Mouse (Mus musculus): ENCODE measurements at regions not wholly inside any gene's neighbourhood (a gene's known extent, or its start where the extent isn't known, plus 50 kb on each side); places are given as distances from the start of the nearest gene placed in this dataset.

- in situ Hi-C loops (cut with MseI, MboI) = no loop called here
Measured at GRCm38 (mm10) chr15:10767535-10767934, 53.1 kb upstream of the Rai14 start.

DNA sequence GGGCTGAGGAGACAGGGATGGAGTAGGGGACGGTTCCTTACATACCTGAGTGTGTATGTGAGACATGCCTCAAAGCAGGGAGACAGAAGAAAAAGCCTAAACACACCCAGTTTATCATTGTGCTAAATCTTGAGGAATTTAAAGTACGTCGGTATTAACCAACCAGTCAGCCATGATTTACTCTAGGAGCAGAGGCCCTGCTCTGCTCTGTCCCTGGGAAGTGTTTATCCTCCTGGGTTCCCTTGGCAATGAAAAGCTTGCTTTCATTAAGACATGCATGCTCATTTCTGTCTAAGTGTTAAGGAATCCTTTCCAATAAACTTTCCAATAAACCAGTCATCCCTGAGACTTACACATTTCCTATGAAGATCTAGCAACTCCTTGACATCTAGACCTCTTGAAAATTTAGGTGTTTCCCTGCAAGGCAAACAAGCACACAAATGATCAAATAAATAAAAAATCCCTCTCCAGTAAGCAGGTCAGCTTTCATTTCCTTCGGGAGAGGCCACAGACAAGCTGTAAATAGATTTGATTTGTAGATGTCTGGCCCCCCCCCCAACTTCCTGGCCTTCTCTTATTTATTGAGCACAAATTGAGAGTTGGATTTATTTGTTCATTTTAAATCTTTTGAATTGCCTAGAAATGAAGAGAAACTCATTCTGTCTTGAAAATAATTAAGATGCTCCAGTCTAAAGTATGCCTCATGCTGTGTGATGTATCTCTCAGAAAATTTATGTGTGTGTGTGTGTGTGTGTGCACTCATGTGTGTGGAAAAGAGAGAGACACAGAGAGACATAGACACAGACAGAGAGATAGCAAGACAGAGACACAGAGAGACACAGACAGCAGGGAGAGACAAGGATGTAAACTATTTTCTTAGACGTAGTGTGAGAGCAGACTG, 56.2 kb upstream of the Rai14 start:
- in situ Hi-C loops (cut with MseI, MboI) = no loop called here

GRCm38 (mm10) chr15:10771311-10771690, 56.9 kb upstream of the Rai14 start:
- in situ Hi-C loops (cut with MseI, MboI) = no loop called here

- in situ Hi-C loops (cut with MseI, MboI) = no loop called here
Measured at GRCm38 (mm10) chr15:10779941-10780620, 65.7 kb upstream of the Rai14 start.

GRCm38 (mm10) chr15:10789371-10789770, 74.9 kb upstream of the Rai14 start:
- in situ Hi-C loops (cut with MseI, MboI) = no loop called here

DNA sequence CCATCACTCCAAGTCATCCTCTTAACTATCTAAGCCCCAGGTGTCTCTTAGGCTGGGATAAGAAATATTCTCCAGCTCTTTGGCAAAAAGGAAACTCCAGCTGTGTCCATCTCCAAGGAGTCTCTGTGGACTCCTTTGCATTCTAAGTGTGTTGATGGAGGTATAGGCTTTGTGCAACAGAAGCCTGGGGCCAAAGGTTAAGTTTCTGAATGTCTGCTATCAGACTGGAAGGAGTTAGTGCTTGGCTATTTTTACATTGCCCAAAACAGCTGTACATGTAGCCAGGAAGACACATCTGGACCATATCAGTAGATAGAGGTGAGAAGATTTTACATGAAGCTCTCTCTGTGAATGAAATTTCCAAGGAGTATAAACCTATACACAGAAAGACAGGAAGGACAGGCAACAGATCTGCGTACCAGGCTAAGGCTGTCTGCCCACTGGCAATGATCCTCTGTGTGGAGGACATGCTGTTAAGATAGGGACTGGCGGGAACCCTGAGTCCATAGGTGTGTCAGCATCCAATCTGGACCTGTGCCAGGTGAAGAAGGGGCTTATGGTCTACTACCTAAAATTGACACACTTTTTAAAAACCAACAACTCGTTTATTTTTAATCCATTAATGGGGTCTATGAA, 76.6 kb upstream of the Rai14 start:
- in situ Hi-C loops (cut with MseI, MboI) = no loop called here

- in situ Hi-C loops (cut with MseI, MboI) = no loop called here
Measured at GRCm38 (mm10) chr15:10791516-10792112, 77.2 kb upstream of the Rai14 start.

DNA sequence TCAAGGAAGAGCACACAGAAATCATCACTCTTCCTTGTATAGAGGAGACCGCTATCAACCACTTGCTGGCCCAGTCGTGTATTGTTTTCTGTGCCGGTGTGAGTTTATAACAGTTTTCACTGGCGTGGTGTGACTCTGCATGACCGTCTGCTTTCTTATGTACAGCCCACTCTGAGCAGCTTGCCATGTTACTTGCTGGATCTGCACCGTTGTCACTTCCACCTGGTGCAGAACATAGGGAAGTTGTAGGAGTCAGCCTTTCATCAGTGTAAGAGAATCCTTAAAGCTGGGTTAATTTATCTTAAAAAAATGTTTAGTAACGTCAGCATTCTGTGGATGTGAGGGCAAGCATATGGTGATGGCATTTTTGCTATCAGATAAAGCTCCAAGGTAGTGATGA, 77.7 kb upstream of the Rai14 start:
- in situ Hi-C loops (cut with MseI, MboI) = no loop called here

DNA sequence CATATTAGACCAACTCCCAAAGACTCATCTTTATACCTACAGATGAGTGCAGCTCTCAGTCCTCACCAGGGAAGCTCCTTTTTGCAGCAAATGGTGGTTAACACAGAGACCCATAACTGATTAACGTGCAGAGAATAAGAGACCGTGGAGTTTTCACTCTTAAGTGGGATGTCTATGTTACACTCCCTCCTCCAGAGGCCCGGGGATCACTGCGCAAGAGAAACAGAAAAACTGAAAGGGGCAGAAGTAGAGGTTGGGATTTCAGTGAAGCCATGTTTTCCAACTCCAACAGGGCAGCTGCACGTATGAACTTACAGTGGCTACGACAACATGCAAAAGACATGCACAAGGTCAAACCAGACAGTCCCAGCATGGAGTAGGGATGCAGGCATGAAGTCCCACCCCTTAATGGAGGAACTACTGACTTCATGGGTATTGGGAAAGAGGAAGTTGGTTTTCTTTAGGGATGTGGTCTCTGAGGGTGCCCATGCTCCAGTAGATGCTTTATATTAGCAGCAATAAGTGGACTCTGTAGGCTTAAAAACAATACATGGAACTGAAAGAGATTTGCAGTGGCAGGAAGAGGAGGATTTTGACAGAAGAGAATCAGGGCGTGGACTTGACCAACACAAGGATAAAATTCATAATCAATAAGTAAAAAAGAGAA, 80.8 kb upstream of the Rai14 start:
- in situ Hi-C loops (cut with MseI, MboI) = no loop called here

DNA sequence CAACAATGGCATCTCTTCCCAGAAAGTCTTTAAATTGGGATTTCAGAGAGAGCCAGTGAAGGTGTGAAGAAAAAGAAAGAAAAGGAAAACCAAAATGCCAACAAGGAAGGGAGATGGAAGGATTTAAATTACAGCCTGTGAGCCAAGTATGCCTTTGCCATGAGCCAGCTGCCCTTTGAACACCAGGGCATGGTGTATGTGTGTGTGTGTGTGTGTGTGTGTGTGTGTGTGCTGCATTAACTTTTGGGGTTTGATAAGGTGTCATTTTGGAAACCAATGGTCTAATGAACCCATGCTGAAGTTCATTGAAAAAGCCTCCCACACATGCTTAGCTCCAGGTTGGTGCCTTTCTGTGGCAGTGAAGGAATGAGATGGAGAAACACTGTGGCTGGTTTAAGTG, 85.2 kb upstream of the Rai14 start:
- in situ Hi-C loops (cut with MseI, MboI) = no loop called here

DNA sequence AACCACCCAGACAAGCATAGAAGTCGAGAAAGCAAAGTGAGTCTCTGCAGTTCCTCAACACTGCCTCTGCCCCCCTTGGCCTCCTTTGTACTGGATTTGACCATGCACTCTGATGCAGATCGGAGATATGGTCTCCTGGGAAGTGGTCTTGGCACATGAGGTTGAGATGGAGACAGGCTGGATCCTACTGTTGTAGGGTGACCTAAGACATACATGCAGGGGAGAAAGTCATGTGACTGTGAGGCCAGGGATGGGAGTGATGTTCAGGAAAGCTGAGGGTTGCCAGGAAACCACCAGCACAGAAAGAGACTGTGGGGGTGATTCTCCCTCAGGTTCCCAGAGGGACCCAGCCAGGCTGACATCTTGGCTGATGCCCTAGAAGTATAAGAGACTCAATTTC, 99.8 kb upstream of the Rai14 start:
- in situ Hi-C loops (cut with MseI, MboI) = no loop called here

- in situ Hi-C loops (cut with MseI, MboI) = no loop called here
Measured at GRCm38 (mm10) chr15:10814709-10815108, 100.3 kb upstream of the Rai14 start.

- in situ Hi-C loops (cut with MseI, MboI) = no loop called here
Measured at GRCm38 (mm10) chr15:10816213-10816621, 101.8 kb upstream of the Rai14 start.

DNA sequence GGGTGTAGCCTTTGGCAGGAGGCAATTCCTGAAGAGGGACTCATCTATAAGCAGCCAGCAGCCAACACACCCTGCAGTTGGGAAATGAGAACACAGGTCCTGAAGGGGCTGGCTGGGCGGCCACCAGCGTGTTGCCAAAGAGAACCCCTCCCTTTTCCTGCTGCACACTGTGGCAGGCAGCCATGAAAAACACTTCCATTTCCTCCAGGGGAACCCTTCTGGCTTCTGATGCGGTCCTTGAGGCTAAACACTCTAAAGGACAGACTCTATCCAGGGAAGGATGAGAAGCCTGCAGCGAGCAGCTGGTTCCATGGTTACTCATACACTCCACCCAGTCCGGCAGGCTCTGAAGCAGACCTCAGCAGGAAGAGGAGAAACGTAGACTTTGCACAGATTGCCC, 103.8 kb upstream of the Rai14 start:
- in situ Hi-C loops (cut with MseI, MboI) = no loop called here

DNA sequence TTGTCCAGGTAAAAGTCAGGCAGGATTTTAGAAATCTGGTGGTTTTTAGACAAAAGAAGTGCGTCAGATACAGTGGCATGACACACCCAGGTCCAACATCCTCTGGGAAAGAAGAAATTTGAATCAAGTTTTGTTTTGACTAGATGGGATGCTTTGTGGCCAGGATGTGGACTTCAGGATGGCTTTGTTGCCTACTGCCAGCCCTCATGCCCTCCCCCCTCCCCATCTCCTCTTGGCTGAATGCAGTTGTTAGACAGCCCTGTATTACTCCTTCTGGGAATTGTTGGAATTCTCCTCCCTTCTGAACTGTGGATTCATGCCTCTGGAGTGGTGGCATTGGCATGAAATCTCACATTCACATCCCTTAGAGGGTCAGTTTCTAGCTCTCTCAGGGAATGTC, 104.3 kb upstream of the Rai14 start:
- in situ Hi-C loops (cut with MseI, MboI) = no loop called here

DNA sequence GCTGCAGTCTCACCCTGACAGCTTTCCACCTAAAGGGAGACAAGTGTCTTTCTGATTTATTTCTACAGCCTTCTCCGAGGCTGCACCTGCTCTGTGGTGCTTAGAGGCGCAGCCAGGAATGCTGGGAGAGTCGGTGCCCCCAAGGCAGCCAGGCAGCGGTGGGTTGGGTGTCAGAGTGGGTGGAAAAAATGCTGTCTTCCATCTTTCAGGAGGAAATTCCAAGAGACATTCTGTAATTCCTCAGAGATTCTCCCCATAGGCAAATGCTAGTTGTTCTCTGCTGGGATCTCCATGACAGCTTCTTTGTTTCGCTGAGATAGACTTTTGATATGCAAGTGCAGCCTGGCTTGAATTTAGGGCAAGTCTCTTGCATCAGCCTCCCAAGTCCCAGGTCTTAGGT, 109.5 kb upstream of the Rai14 start:
- in situ Hi-C loops (cut with MseI, MboI) = no loop called here

DNA sequence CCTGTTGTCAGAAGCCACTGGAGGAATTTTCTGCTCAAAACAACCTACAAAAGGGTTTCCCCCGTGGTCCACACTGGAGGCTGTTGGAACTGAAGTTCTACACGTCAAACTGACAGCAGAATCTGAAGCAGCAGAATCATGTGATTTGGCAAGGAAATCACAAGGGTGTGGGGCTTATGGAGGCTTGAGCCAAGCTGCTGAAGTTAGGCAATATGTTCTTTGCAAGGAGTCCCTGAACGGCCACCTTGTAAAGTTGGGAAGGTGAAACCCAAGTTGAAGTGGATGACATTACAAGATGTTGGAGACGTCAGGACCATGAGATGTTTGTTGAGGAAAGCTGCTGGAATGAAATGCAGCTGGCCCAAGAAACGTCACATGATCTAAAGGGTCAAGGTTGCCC, 115.2 kb upstream of the Rai14 start:
- in situ Hi-C loops (cut with MseI, MboI) = no loop called here

DNA sequence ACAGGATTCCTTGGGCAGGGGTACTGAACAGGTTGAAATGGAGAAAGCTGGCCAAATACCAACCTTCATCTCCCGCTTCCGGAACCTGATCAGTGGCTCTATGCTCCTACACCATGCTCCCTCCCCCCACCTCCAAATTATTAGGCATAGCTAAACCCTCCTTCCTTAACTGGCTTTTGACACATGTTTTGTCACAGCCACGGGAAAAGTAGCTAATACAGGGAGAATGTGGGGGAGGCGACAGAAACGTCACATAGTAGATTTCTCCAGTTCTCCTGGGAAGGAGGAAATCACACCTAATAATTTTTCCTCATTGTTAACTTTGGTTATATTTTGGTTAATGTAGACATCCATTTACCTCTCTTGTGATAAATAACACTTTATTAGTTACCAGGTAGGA, 116.1 kb upstream of the Rai14 start:
- in situ Hi-C loops (cut with MseI, MboI) = no loop called here

DNA sequence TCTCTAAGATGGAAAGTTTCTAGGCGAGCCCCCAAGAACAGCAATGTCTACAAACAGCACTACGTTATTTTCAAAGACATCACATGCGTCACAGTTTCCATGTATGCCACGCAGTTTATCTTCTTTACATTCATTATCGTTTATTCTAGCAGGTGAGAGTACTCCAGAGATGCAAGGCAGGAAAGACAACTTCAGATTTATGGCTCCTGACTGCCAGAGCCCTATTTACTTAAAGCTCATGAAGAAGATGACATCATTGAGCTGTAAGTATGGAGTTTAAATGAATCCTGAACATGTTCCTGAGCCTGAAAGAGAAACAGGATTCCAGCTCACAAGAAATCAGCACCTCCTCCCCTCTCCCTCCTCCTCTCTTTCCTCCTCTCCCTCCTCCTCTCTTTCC, 116.7 kb upstream of the Rai14 start:
- in situ Hi-C loops (cut with MseI, MboI) = no loop called here

DNA sequence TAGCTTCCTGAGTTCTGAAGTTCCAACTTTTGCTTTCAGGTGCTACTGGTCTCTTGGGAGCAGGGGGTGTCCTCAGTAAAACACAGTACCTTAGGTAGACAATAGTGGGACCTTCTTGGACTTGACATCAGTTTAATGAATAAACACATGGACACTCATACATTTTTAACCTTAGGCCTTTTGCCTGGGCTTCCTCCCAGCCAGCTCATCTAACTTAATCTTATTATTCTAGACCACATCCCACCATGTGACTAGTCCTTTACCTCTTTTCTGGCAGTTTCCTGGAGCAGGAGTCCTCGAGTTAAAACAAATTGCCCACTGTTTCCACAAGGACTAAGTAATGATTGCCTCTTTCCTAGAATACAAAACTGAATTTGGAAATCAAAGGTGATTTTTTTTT, 117.9 kb upstream of the Rai14 start:
- in situ Hi-C loops (cut with MseI, MboI) = no loop called here

- in situ Hi-C loops (cut with MseI, MboI) = no loop called here
Measured at GRCm38 (mm10) chr15:10833866-10834571, 118.1 kb upstream of the C1qtnf3 start.
